8 mouse cellular contexts compared by ENCODE assay signal in genomic region chr4:155218104-155218732, GRCm38 (mm10). TPM values are rescaled to one million over a fixed set of nuclear protein-coding genes. Genes with fewer than 3 reads are reported as not detected.
DNase-seq lines count a peak whose midpoint lies in the region; ATAC-seq lines count a peak whose summit lies in the region.

No protein-coding gene starts in this region.

- no peak for DNase-seq in kidney, postnatal 4 days
- DNase-seq in embryonic facial prominence, embryonic 10.5 days (ENCODE audit: low spot score), result no peak
- DNase-seq in urinary bladder, adult 2 months (ENCODE audit: low spot score), result no peak
- DNase-seq in ovary, postnatal 36 days (ENCODE audit: low spot score), result no peak
- DNase-seq in embryo, embryonic 10 days (ENCODE audit: low spot score), result no peak

- peak overlapping the region; percentile 91 for H3K4me2 ChIP-seq in kidney, embryonic 14.5 days (replicated peaks; ENCODE audit: low read depth, low read length)
- peak overlapping the region; percentile 100 for H3K4me2 ChIP-seq in hindbrain, embryonic 12.5 days (replicated peaks)
- H3K4me2 ChIP-seq in midbrain, embryonic 13.5 days (replicated peaks), result peak overlapping the region; percentile 98

- H3K4me1 ChIP-seq in kidney, embryonic 14.5 days (ENCODE audit: control insufficient read depth, insufficient read depth, low read length), result peaks cover 68% of the 10 kb centered on the region
- peaks cover 92% of the 10 kb centered on the region for H3K4me1 ChIP-seq in embryonic facial prominence, embryonic 10.5 days
- H3K4me1 ChIP-seq in hindbrain, embryonic 12.5 days, result peaks cover 84% of the 10 kb centered on the region
- H3K4me1 ChIP-seq in midbrain, embryonic 13.5 days (replicated peaks), result peaks cover 84% of the 10 kb centered on the region

- H3K9ac ChIP-seq in kidney, embryonic 14.5 days (ENCODE audit: low read depth, low read length), result peak overlapping the region; percentile 40; the same call in 1 of the 2 replicates
- peak overlapping the region; percentile 99; the same call in 1 of the 2 replicates for H3K9ac ChIP-seq in hindbrain, embryonic 12.5 days
- no peak overlapping the region for H3K9ac ChIP-seq in midbrain, embryonic 13.5 days (replicated peaks)

- no peak for ATAC-seq in kidney, embryonic 14.5 days (ENCODE audit: low FRiP score, low TSS enrichment)
- ATAC-seq in hindbrain, embryonic 12.5 days (ENCODE audit: low FRiP score), result no peak
- ATAC-seq in midbrain, embryonic 13.5 days, result no peak

- no peak overlapping the region for H3K27ac ChIP-seq in kidney, embryonic 14.5 days (ENCODE audit: low read depth, low read length)
- peak overlapping the region; percentile 31; the same call in 1 of the 2 replicates for H3K27ac ChIP-seq in embryonic facial prominence, embryonic 10.5 days (replicated peaks)
- no peak overlapping the region; the same call in 1 of the 2 replicates for H3K27ac ChIP-seq in hindbrain, embryonic 12.5 days
- H3K27ac ChIP-seq in midbrain, embryonic 13.5 days, result no peak overlapping the region

- WGBS in kidney, embryonic 14.5 days, result 64% methylated on average over 9 of the region's 9 CpGs
- WGBS in embryonic facial prominence, embryonic 10.5 days, result 72% methylated on average over 9 of the region's 9 CpGs
- 73% methylated on average over 9 of the region's 9 CpGs for WGBS in hindbrain, embryonic 12.5 days
- WGBS in midbrain, embryonic 13.5 days, result 88% methylated on average over 9 of the region's 9 CpGs

- H3K36me3 ChIP-seq in kidney, embryonic 14.5 days (ENCODE audit: control insufficient read depth, insufficient read depth, low read length), result no peaks in the 10 kb centered on the region
- H3K36me3 ChIP-seq in embryonic facial prominence, embryonic 10.5 days (replicated peaks), result peaks cover 16% of the 10 kb centered on the region; the same call in 1 of the 2 replicates
- no peaks in the 10 kb centered on the region for H3K36me3 ChIP-seq in hindbrain, embryonic 12.5 days
- no peaks in the 10 kb centered on the region for H3K36me3 ChIP-seq in midbrain, embryonic 13.5 days

- no peaks in the 10 kb centered on the region for H3K27me3 ChIP-seq in kidney, embryonic 14.5 days (ENCODE audit: control insufficient read depth, insufficient read depth, low read length)
- no peaks in the 10 kb centered on the region for H3K27me3 ChIP-seq in embryonic facial prominence, embryonic 10.5 days (replicated peaks; ENCODE audit: low read depth, poor library complexity, severe bottlenecking)
- H3K27me3 ChIP-seq in hindbrain, embryonic 12.5 days, result no peaks in the 10 kb centered on the region
- no peaks in the 10 kb centered on the region for H3K27me3 ChIP-seq in midbrain, embryonic 13.5 days

- peak overlapping the region; percentile 82; the same call in 1 of the 2 replicates for H3K4me3 ChIP-seq in kidney, embryonic 14.5 days (ENCODE audit: low read length)
- H3K4me3 ChIP-seq in embryonic facial prominence, embryonic 10.5 days, result peak overlapping the region; percentile 91
- H3K4me3 ChIP-seq in hindbrain, embryonic 12.5 days, result 0 out of 2 replicates have a peak overlapping the region, but pooled peaks have one; percentile 96
- H3K4me3 ChIP-seq in midbrain, embryonic 13.5 days (replicated peaks), result peak overlapping the region; percentile 93; the same call in 1 of the 2 replicates

- H3K9me3 ChIP-seq in kidney, embryonic 14.5 days (ENCODE audit: control insufficient read depth, low read length), result no peaks in the 10 kb centered on the region
- no peaks in the 10 kb centered on the region for H3K9me3 ChIP-seq in embryonic facial prominence, embryonic 10.5 days
- no peaks in the 10 kb centered on the region for H3K9me3 ChIP-seq in hindbrain, embryonic 12.5 days (replicated peaks)
- H3K9me3 ChIP-seq in midbrain, embryonic 13.5 days, result no peaks in the 10 kb centered on the region

RNA-seq across cellular contexts. Expression of gene Ski, which starts 4.2 kb away (rescaled TPM):
- polyA plus RNA-seq in kidney, embryonic 14.5 days (2014; fragmentation: Nextera tagmentation; extraction: Ambion mirVana), result 24.0 and 24.5 TPM in 2 replicates
- 8.5 and 10.7 TPM in 2 replicates for polyA plus RNA-seq in embryonic facial prominence, embryonic 10.5 days (2016; fragmentation: Nextera tagmentation; extraction: Ambion mirVana)
- 12.6 and 13.5 TPM in 2 replicates for polyA plus RNA-seq in hindbrain, embryonic 12.5 days (2016; fragmentation: Nextera tagmentation; extraction: Ambion mirVana)
- 9.3 and 9.9 TPM in 2 replicates for polyA plus RNA-seq in midbrain, embryonic 13.5 days (2015; fragmentation: Nextera tagmentation; extraction: Ambion mirVana)
- 43.6 and 67.2 TPM in 2 replicates for polyA plus RNA-seq in urinary bladder, adult 2 months (2012; rRNA removed)

RNA-seq across cellular contexts. Expression of gene Faap20, which starts 31.4 kb away (rescaled TPM):
- 63.4 and 73.8 TPM in 2 replicates for polyA plus RNA-seq in kidney, embryonic 14.5 days (2014; fragmentation: Nextera tagmentation; extraction: Ambion mirVana)
- polyA plus RNA-seq in embryonic facial prominence, embryonic 10.5 days (2016; fragmentation: Nextera tagmentation; extraction: Ambion mirVana), result 99.6 and 100 TPM in 2 replicates
- polyA plus RNA-seq in hindbrain, embryonic 12.5 days (2016; fragmentation: Nextera tagmentation; extraction: Ambion mirVana), result 90.8 and 98.6 TPM in 2 replicates
- polyA plus RNA-seq in midbrain, embryonic 13.5 days (2015; fragmentation: Nextera tagmentation; extraction: Ambion mirVana), result 91.2 and 92.7 TPM in 2 replicates
- 47.5 and 51.8 TPM in 2 replicates for polyA plus RNA-seq in urinary bladder, adult 2 months (2012; rRNA removed)
